Mouse (Mus musculus) stomach, embryonic 15.5 days (tissue): ENCODE data around the gene Eci2. TPM values are rescaled to one million over a fixed set of nuclear protein-coding genes. Genes with fewer than 3 reads are reported as not detected.
"Not testable (repeated sequence)": the region's sequence is repeated elsewhere in the genome, so short reads cannot be mapped to it uniquely, and the experiment has no call there.

Experiments
- ATAC-seq: fragments of 200-750 bp; cut with Nextera tagmentation; 2 replicates; pipeline ENCODE4 v1.8.0; 2017; ENCODE audit warnings: low read depth, moderate number of reproducible peaks, moderate TSS enrichment; ENCODE audit not compliant: insufficient read depth, low FRiP score
- H3K27ac ChIP-seq: fragments of 300-500 bp; sonication (generic); 2 replicates; pipeline ENCODE4 v1.5.1; 2015; ENCODE audit warnings: mild to moderate bottlenecking, inconsistent platforms
- H3K27me3 ChIP-seq: fragments of 300-500 bp; sonication (generic); replicated peaks from 2 replicates; pipeline ENCODE4 v1.6.1; 2015; ENCODE audit warnings: inconsistent platforms
- H3K36me3 ChIP-seq: fragments of 300-500 bp; sonication (generic); 2 replicates; pipeline ENCODE4 v1.6.1; 2015; ENCODE audit warnings: inconsistent platforms
- H3K4me1 ChIP-seq: fragments of 300-500 bp; sonication (generic); 2 replicates; pipeline ENCODE4 v1.6.1; 2015; ENCODE audit warnings: inconsistent platforms
- H3K4me2 ChIP-seq: fragments of 300-500 bp; sonication (generic); 2 replicates; pipeline ENCODE4 v1.6.1; 2015; ENCODE audit warnings: mild to moderate bottlenecking, inconsistent platforms
- H3K4me3 ChIP-seq: fragments of 300-500 bp; sonication (generic); replicated peaks from 2 replicates; pipeline ENCODE4 v1.5.1; 2015; ENCODE audit warnings: inconsistent platforms
- H3K9ac ChIP-seq: fragments of 300-500 bp; sonication (generic); 2 replicates; pipeline ENCODE4 v1.6.1; 2015; ENCODE audit warnings: inconsistent platforms
- H3K9me3 ChIP-seq: fragments of 300-500 bp; sonication (generic); 2 replicates; pipeline ENCODE4 v1.6.1; 2016; ENCODE audit warnings: inconsistent platforms
- WGBS: fragments of 180-500 bp; shearing (Covaris S2); methylation state at CpG from one replicate; pipeline ENCODE4 v1.1.7; 2015; 5-methylcytosine and 5-hydroxymethylcytosine counted together
- polyA plus RNA-seq: library from polyadenylated mRNA; unstranded; fragments of >200 nt; fragmentation: Nextera tagmentation; extraction: Ambion mirVana; gene quantifications from 2 replicates; pipeline ENCODE4 v1.2.1, GENCODE M21; 2015

Gene Eci2
- polyA plus RNA-seq, 1 experiment from 2014 or later: 123 TPM

DNA sequence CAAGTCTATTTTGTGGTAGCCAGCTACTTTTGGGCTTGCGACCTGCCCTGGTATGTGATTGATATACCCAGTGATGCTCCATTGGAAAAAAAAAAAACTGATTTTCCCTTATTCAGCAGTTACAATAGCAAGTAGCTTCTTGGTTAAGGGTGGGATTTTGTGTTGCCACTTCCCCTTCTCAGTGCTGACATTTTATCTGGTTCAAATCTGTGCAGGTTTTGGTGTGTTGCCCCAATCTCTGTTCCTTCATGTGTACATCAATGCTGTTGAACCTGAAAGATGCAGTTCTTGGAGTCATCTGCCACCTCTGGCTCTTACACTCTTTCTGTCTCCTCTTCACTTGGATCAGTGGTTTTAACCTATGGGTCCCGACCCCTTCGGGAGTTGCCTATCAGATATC lies 1.5 kb upstream of the Eci2 start:
- H3K9ac ChIP-seq: no peak overlapping the region
- no peak for ATAC-seq
- H3K4me2 ChIP-seq: no peak overlapping the region
- no peaks in the 10 kb centered on the region for H3K36me3 ChIP-seq
- 88% methylated on average over 3 of the region's 3 CpGs for WGBS
- no peaks in the 10 kb centered on the region for H3K27me3 ChIP-seq
- no peak overlapping the region for H3K27ac ChIP-seq
- H3K9me3 ChIP-seq: no peaks in the 10 kb centered on the region
- no peaks in the 10 kb centered on the region for H3K4me1 ChIP-seq
- H3K4me3 ChIP-seq: no peak overlapping the region

DNA sequence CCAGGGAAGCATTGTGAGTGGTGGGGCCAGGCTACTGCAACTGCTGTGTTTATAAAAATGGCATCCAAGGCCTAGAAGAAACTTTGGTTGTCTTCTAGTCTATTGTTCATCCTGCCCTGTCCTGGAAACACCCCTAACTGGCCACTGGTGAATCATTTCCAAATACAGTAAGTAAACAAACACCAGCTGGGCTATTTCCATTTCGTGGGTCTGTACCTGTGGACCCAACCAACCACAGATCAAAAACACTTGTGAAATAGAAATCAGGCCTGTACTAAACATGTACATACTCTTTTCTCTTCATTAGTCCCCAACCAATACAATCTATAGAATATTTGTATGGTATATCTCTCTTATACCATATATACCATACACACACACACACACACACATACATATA lies 3.5 kb downstream of the Eci2 start:
- not testable (repeated sequence) for ATAC-seq

DNA sequence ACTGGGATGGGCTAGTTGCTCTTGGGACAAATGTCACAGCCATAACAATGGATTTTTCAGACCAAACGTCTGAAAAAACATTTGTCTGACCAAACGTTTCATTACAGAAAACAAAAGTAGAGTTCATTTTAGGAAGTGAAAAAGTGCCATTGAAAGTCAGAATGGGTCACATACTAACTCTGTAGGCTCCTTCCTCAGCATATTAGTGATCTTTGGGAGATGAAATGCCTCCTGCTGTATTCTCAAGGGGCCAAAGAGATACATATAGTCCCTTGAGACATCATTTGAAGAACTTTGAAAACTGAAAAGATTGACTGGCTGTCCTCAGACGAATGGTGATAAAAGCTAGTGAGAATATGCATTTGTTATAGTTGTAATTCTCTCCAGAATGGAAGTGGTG lies 6.5 kb downstream of the Eci2 start:
- ATAC-seq: no peak
- Histone ChIP-seq H3K9ac (no peak overlapping the region), H3K9me3 (no peaks in the 10 kb centered on the region), H3K4me3 (no peak overlapping the region), H3K27me3 (no peaks in the 10 kb centered on the region), H3K4me2 (no peak overlapping the region), H3K4me1 (no peaks in the 10 kb centered on the region), H3K36me3 (no peaks in the 10 kb centered on the region), H3K27ac (no peak overlapping the region)
- 72% methylated on average over 3 of the region's 3 CpGs for WGBS

More for the DNA sequence above, 3.5 kb downstream of the Eci2 start:
- H3K4me3 ChIP-seq, H3K36me3 ChIP-seq, H3K9me3 ChIP-seq, H3K4me2 ChIP-seq, H3K27ac ChIP-seq, H3K9ac ChIP-seq, H3K27me3 ChIP-seq, H3K4me1 ChIP-seq: not testable (repeated sequence)
- 44% methylated on average over 1 of the region's 1 CpGs for WGBS

- no peak overlapping the region for H3K4me2 ChIP-seq
- no peak overlapping the region for H3K27ac ChIP-seq
- H3K27me3 ChIP-seq: no peaks in the 10 kb centered on the region
- no peaks in the 10 kb centered on the region for H3K4me1 ChIP-seq
- H3K4me3 ChIP-seq: no peak overlapping the region
- whole genome bisulfite sequencing: 75% methylated on average over 7 of the region's 7 CpGs
- H3K9ac ChIP-seq: no peak overlapping the region
- no peak for ATAC-seq
- H3K36me3 ChIP-seq: no peaks in the 10 kb centered on the region
- H3K9me3 ChIP-seq: no peaks in the 10 kb centered on the region
Measured at GRCm38 (mm10) chr13:35018866-35019536, 7.9 kb downstream of the Eci2 start.

DNA sequence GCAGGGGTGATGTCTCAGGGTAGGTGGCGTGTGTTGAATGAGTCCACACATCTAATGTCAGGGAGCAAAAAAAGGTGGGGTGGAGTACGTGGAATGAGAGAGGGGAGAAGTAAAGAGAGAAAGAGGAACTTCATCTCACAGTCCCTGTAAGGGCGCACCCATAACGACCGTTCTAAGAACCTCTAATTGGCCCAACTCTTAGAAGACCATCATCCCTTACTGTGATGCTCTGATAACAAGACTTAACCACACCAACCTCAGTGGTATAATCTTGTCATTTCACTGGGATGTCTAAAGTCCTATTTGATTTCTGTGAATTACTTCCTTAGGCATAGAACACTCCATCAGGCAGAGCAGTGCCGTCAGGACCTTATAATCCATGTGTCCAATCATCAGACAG lies 9.5 kb downstream of the Eci2 start:
- no peaks in the 10 kb centered on the region for H3K36me3 ChIP-seq
- H3K27ac ChIP-seq: no peak overlapping the region
- no peaks in the 10 kb centered on the region for H3K9me3 ChIP-seq
- no peaks in the 10 kb centered on the region for H3K27me3 ChIP-seq
- no peaks in the 10 kb centered on the region for H3K4me1 ChIP-seq
- WGBS: 83% methylated on average over 6 of the region's 6 CpGs
- H3K9ac ChIP-seq: no peak overlapping the region
- H3K4me2 ChIP-seq: no peak overlapping the region
- no peak for ATAC-seq
- H3K4me3 ChIP-seq: no peak overlapping the region

DNA sequence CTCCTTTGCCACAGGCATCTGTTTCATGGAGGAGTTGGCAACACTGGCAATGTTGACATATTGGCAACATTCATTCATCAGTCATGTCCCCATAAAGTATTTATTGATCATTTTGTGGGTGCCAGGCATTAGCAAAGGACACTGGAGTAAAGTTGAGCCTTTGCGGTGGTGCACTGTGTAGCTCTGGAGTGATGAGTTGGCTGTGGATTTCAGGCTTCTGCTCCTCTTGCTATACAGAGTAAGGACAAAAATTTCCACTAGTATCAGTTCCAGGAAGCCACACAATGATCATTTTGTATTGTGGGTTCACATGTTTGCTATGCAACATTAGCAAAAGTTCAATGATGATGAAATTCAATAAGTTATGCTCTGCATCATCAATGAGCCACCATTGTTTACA lies 10.8 kb downstream of the Eci2 start:
- H3K4me3 ChIP-seq: no peak overlapping the region
- WGBS: 95% methylated on average over 1 of the region's 1 CpGs
- H3K4me1 ChIP-seq: no peaks in the 10 kb centered on the region
- no peak for ATAC-seq
- no peak overlapping the region for H3K9ac ChIP-seq
- H3K27ac ChIP-seq: no peak overlapping the region
- H3K9me3 ChIP-seq: no peaks in the 10 kb centered on the region
- no peaks in the 10 kb centered on the region for H3K27me3 ChIP-seq
- no peak overlapping the region for H3K4me2 ChIP-seq
- no peaks in the 10 kb centered on the region for H3K36me3 ChIP-seq

- ATAC-seq: no peak
- Histone ChIP-seq H3K4me2 (no peak overlapping the region), H3K9ac (no peak overlapping the region), H3K4me1 (no peaks in the 10 kb centered on the region), H3K27ac (no peak overlapping the region), H3K36me3 (no peaks in the 10 kb centered on the region), H3K4me3 (no peak overlapping the region), H3K27me3 (no peaks in the 10 kb centered on the region), H3K9me3 (no peaks in the 10 kb centered on the region)
- WGBS: 52% methylated on average over 2 of the region's 2 CpGs
Measured at GRCm38 (mm10) chr13:34995925-34996324, 31.0 kb downstream of the Eci2 start.

DNA sequence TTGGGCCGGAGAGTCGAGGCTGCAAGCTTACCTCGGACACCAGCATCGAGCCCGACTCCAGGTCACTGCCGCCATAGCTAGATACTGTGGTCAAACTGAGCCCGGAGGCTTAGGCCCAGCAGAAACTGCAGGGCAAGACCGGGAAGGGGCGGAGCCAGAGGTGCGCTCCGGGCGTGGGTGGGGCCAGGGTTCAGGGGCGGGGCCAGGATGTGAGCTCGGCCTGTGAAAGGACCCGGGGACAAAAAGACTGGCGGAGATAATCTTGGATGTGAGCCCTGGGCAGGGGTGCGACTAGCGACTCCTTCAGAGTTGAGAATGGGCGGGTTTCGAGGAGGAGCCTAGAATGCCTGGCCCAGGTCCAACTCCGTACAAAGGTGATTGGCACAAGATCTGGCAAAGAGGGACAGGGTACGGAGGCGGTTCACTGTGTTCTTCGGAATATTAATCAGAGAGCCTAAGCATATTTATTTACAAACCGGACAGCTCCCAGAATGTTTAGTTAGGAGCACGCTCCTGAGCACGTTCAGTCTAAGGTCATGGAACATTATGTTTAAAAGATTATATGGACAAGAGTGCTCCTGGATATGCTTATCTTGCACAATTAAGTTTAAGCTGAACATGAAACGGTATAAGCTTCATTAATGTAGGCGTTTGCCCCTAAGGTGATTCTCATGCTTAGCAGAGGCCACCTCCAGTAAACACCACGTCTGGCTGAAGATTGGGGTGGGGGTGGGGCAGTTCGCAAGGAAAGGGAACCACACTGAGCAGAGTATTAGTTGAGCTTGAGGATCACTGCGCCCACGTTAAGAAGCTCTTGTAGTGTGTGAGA lies 32.7 kb downstream of the Eci2 start:
- Histone ChIP-seq H3K4me2 (peak overlapping the region; percentile 62), H3K36me3 (peaks cover 11% of the 10 kb centered on the region; the same call in 1 of the 2 replicates), H3K27me3 (no peaks in the 10 kb centered on the region), H3K9ac (peak overlapping the region; percentile 57), H3K9me3 (no peaks in the 10 kb centered on the region), H3K4me1 (no peaks in the 10 kb centered on the region), H3K27ac (peak overlapping the region; percentile 81), H3K4me3 (peak overlapping the region; percentile 63)
- 1% methylated on average over 33 of the region's 33 CpGs for WGBS
- peak; percentile 96 for ATAC-seq

DNA sequence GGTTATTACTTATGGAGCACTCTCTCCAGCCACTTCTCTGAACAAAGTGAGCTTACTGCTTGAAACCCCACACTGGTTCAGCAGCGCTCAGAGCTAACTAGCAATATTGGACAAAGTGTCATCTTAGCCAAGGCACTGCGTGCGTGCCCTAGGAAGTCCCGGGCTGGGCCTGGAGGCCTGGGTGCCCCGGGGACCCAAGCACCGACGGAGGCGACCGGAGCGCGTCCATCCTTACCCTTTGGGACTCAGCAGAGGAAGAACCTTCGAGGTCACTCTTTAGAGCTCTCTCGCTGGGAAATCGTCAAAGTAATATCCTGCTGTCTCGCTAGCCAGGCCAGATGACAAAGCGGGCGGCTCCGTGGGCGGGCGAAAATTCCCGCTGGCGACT lies 33.3 kb downstream of the Eci2 start:
- H3K36me3 ChIP-seq: peaks cover 17% of the 10 kb centered on the region; the same call in 1 of the 2 replicates
- peak; percentile 41 for ATAC-seq
- H3K4me2 ChIP-seq: peak overlapping the region; percentile 62
- H3K27me3 ChIP-seq: no peaks in the 10 kb centered on the region
- H3K4me1 ChIP-seq: no peaks in the 10 kb centered on the region
- peak overlapping the region; percentile 81 for H3K27ac ChIP-seq
- under 1% methylated on average over 22 of the region's 22 CpGs for WGBS
- no peaks in the 10 kb centered on the region for H3K9me3 ChIP-seq
- H3K4me3 ChIP-seq: peak overlapping the region; percentile 63
- peak overlapping the region; percentile 57 for H3K9ac ChIP-seq

DNA sequence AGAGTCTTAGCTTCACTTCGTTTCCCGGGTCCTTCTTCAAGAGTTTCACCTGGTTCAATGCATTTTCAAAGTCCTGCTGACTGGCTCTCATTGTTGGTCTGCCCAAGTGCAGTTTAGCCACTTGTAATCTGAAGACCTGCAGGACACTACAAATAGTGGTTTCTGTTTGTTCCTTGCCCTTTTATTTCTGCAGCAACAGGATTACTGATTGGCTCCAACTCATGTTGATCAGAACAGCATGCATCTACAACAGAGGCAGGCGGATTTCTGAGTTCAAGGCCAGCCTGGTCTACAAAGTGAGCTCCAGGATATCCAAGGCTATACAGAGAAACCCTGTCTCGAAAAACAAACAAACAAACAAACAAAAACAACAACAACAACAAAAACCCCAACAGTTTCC lies 33.8 kb downstream of the Eci2 start:
- Histone ChIP-seq H3K4me3 (peak overlapping the region; percentile 63), H3K9me3 (no peaks in the 10 kb centered on the region), H3K4me1 (no peaks in the 10 kb centered on the region), H3K4me2 (peak overlapping the region; percentile 62), H3K27me3 (no peaks in the 10 kb centered on the region), H3K36me3 (peaks cover 18% of the 10 kb centered on the region; the same call in 1 of the 2 replicates), H3K9ac (no peak overlapping the region; the same call in 1 of the 2 replicates), H3K27ac (no peak overlapping the region)
- no peak for ATAC-seq
- WGBS: 67% methylated on average over 4 of the region's 4 CpGs

DNA sequence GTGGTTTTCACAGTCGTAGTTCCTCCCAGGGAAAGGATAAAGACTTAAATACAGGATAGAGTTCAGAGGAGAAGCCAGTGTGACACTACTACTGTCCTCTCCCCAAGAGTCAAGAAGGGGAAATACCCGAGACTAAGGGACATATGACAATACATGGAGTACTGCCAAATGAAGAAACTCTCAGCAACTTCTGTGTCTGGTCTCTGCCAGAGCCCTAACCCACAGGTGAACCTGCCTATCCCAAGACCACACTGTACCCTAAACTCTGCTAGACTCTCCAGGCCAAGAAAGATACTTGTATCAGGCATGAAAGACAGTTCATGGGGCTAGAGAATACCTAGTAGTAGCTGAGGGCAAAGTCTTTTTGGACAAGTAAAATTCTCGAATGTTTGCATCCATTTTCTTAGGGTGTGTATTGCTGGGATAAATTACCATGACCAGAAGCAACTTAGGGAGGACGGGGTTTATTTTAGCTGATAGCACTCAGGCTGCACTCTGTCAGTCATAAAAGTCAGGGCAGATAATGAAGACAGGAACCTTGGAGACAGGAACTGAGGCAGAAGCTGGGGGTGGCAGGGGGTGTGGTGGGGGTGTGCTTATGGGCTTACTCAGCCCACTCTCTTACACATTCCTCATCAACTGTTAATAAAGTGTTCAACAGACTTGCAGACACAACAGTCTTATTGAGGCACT lies 35.2 kb downstream of the Eci2 start:
- H3K36me3 ChIP-seq: peaks cover 31% of the 10 kb centered on the region; the same call in 1 of the 2 replicates
- 67% methylated on average over 4 of the region's 4 CpGs for WGBS
- H3K4me3 ChIP-seq: no peak overlapping the region
- no peaks in the 10 kb centered on the region for H3K27me3 ChIP-seq
- no peak overlapping the region for H3K4me2 ChIP-seq
- H3K4me1 ChIP-seq: no peaks in the 10 kb centered on the region
- no peak for ATAC-seq
- H3K9me3 ChIP-seq: no peaks in the 10 kb centered on the region
- H3K9ac ChIP-seq: no peak overlapping the region
- H3K27ac ChIP-seq: no peak overlapping the region

DNA sequence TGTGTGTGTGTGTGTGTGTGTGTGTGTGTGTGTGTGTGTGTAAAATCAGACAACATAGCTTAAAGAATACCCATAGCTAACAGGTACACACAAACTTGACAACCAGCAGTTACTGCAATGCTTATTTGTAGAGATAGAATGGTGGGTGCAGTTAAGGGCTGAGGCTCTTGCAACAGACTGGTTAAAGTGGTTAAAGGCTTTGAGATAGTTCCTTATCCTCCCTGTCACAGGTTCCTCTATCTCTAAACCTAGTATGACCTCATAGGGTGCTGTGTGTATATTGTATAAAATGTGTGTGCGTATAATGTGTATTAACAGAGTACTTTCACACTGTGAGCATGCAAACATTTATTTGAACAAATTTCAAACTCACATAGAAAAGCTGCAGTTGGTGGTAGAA lies 43.4 kb downstream of the Eci2 start:
- H3K36me3 ChIP-seq: peaks cover 45% of the 10 kb centered on the region
- not testable (repeated sequence) for H3K4me2 ChIP-seq, H3K4me3 ChIP-seq, H3K27ac ChIP-seq, ATAC-seq, H3K9me3 ChIP-seq, H3K9ac ChIP-seq, H3K27me3 ChIP-seq, H3K4me1 ChIP-seq
- 88% methylated on average over 1 of the region's 1 CpGs for WGBS
